Mouse (Mus musculus): Measurements from ENCODE around the gene Nlrp6. TPM values are rescaled to one million over a fixed set of nuclear protein-coding genes. Genes with fewer than 3 reads are reported as not detected.
"Not testable (repeated sequence)": the region's sequence is repeated elsewhere in the genome, so short reads cannot be mapped to it uniquely, and the experiment has no call there.

Nlrp6 gene
- polyA plus RNA-seq, 1 experiment from 2014 or later = 0.18 TPM

GRCm38 (mm10) chr7:140968710-140969109 lies 48.0 kb downstream of the Nlrp6 start:
- WGBS = 18% methylated on average over 3 of the region's 3 CpGs
- not testable (repeated sequence) for H3K4me1 ChIP-seq (replicated peaks); ATAC-seq (ENCODE audit: low read depth); H3K27me3 ChIP-seq; H3K9me3 ChIP-seq; H3K27ac ChIP-seq (replicated peaks); H3K4me2 ChIP-seq; H3K4me3 ChIP-seq; H3K9ac ChIP-seq; H3K36me3 ChIP-seq

GRCm38 (mm10) chr7:140970931-140971330 lies 50.2 kb downstream of the Nlrp6 start:
- 48% methylated on average over 7 of the region's 7 CpGs for WGBS
- H3K4me1 ChIP-seq (replicated peaks) = peaks cover 10% of the 10 kb centered on the region

GRCm38 (mm10) chr7:140971479-140972171 lies 50.9 kb downstream of the Nlrp6 start:
- Histone ChIP-seq H3K27ac (replicated peaks) (no peak overlapping the region), H3K9ac (no peak overlapping the region), H3K27me3 (peaks cover 18% of the 10 kb centered on the region), H3K4me2 (no peak overlapping the region), H3K9me3 (no peaks in the 10 kb centered on the region), H3K4me3 (no peak overlapping the region), H3K4me1 (replicated peaks) (peaks cover 10% of the 10 kb centered on the region), H3K36me3 (no peaks in the 10 kb centered on the region)
- WGBS = 87% methylated on average over 8 of the region's 8 CpGs
- ATAC-seq (ENCODE audit: low read depth) = no peak

More at GRCm38 (mm10) chr7:140970931-140971330, 50.2 kb downstream of the Nlrp6 start:
- H3K9ac ChIP-seq = no peak overlapping the region
- no peak for ATAC-seq (ENCODE audit: low read depth)
- no peaks in the 10 kb centered on the region for H3K36me3 ChIP-seq
- H3K9me3 ChIP-seq = no peaks in the 10 kb centered on the region
- H3K4me3 ChIP-seq = no peak overlapping the region
- peaks cover 18% of the 10 kb centered on the region for H3K27me3 ChIP-seq
- no peak overlapping the region for H3K27ac ChIP-seq (replicated peaks)
- H3K4me2 ChIP-seq = no peak overlapping the region

DNA sequence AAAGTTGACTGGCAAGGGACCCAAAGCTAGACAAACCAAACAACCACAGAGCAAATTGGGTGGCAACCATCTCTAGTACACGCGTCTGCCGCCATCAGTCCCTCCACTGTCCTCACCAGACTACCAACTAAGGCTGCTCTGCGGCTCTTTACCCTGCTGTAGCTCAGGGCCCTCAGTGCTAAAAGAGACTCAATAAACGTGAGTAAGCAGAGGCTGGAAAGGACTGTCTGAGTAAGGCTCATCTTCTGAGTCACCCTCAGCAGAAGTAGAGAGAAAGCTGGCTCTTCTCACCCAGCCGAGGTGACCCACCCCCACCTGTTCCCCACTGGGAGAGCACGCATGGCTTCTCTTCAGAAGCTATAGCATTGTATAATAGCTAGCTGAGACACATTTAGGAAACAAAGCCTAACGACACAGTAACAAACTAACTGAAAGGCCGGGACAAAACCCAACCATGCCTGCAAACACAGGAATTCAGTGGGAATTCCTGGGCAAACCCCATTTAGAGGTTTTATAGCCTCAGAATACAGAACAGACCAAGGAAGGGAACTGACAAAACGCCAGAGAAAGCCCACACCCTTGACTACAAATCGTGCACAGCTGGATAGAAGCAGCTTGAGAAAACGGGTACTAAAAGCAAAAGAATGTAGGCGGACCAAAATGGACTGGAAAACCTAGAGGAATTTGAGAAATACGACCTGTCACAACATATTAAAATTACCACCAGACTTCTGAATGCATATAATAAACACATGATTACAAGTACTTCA lies 52.9 kb downstream of the Nlrp6 start:
- Histone ChIP-seq H3K27me3 (peaks cover 13% of the 10 kb centered on the region), H3K36me3 (no peaks in the 10 kb centered on the region), H3K4me2 (no peak overlapping the region), H3K9ac (no peak overlapping the region), H3K27ac (replicated peaks) (no peak overlapping the region), H3K9me3 (no peaks in the 10 kb centered on the region), H3K4me3 (no peak overlapping the region), H3K4me1 (replicated peaks) (peaks cover 5% of the 10 kb centered on the region)
- 10% methylated on average over 14 of the region's 14 CpGs for WGBS
- ATAC-seq (ENCODE audit: low read depth) = no peak

- Histone ChIP-seq H3K4me2 (no peak overlapping the region), H3K27me3 (peaks cover 9% of the 10 kb centered on the region), H3K9me3 (no peaks in the 10 kb centered on the region), H3K36me3 (no peaks in the 10 kb centered on the region), H3K4me3 (no peak overlapping the region), H3K27ac (replicated peaks) (no peak overlapping the region), H3K9ac (no peak overlapping the region), H3K4me1 (replicated peaks) (peaks cover 5% of the 10 kb centered on the region)
- 16% methylated on average over 9 of the region's 9 CpGs for WGBS
- no peak for ATAC-seq (ENCODE audit: low read depth)
Measured at GRCm38 (mm10) chr7:140974940-140975339, 54.2 kb downstream of the Nlrp6 start.

DNA sequence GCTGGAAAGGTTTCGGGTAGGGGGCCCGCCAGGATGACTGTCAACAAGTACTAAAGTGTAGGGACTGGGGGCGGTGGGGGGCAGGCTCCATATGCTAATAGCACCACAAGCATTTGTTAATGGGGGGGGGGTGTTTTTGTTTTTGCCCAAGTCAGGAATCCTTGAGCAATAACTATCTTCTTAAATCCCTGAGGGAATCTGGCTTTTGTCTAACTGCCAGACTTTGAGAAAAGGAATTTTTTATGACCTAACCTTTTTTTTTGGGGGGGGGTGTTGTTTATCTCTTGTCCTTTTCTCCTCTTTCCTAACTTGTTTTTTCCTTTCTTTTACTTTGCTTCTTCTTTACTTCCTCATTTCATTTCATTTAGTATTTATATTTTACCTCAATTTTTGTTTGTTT lies 54.8 kb downstream of the Nlrp6 start:
- peaks cover 9% of the 10 kb centered on the region for H3K27me3 ChIP-seq
- H3K27ac ChIP-seq (replicated peaks) = no peak overlapping the region
- 20% methylated on average over 3 of the region's 3 CpGs for WGBS
- no peak overlapping the region for H3K4me2 ChIP-seq
- no peak overlapping the region for H3K4me3 ChIP-seq
- no peaks in the 10 kb centered on the region for H3K9me3 ChIP-seq
- peaks cover 5% of the 10 kb centered on the region for H3K4me1 ChIP-seq (replicated peaks)
- no peak overlapping the region for H3K9ac ChIP-seq
- no peaks in the 10 kb centered on the region for H3K36me3 ChIP-seq
- ATAC-seq (ENCODE audit: low read depth) = no peak

GRCm38 (mm10) chr7:140976720-140977119 lies 56.0 kb downstream of the Nlrp6 start:
- WGBS = 91% methylated on average over 9 of the region's 9 CpGs
- H3K27ac ChIP-seq (replicated peaks); ATAC-seq (ENCODE audit: low read depth); H3K27me3 ChIP-seq; H3K4me2 ChIP-seq; H3K9me3 ChIP-seq; H3K36me3 ChIP-seq; H3K9ac ChIP-seq; H3K4me3 ChIP-seq; H3K4me1 ChIP-seq (replicated peaks): not testable (repeated sequence)

Other genes with a start within 250 kb of the Nlrp6 start
- not detected in 2 replicates for gene Olfr45, start 239.0 kb upstream of the Nlrp6 start, polyA plus RNA-seq (2015; fragmentation: Nextera tagmentation; extraction: Ambion mirVana)
- not detected in 2 replicates for gene Olfr541, start 223.6 kb upstream of the Nlrp6 start, polyA plus RNA-seq (2015; fragmentation: Nextera tagmentation; extraction: Ambion mirVana)
- not detected in 2 replicates for gene Cyp2e1, start 157.2 kb upstream of the Nlrp6 start, polyA plus RNA-seq (2015; fragmentation: Nextera tagmentation; extraction: Ambion mirVana)
- 0.13 and 0.41 TPM in 2 replicates for gene Syce1, start 133.1 kb upstream of the Nlrp6 start, polyA plus RNA-seq (2015; fragmentation: Nextera tagmentation; extraction: Ambion mirVana)
- 21.5 and 24.8 TPM in 2 replicates for gene Zfp941, start 98.7 kb upstream of the Nlrp6 start, polyA plus RNA-seq (2015; fragmentation: Nextera tagmentation; extraction: Ambion mirVana)
- not detected in 2 replicates for gene Urah, start 85.9 kb upstream of the Nlrp6 start, polyA plus RNA-seq (2015; fragmentation: Nextera tagmentation; extraction: Ambion mirVana)
- not detected in 2 replicates for gene Scgb1c1, start 75.4 kb upstream of the Nlrp6 start, polyA plus RNA-seq (2015; fragmentation: Nextera tagmentation; extraction: Ambion mirVana)
- gene Odf3, start 73.1 kb upstream of the Nlrp6 start, polyA plus RNA-seq (2015; fragmentation: Nextera tagmentation; extraction: Ambion mirVana) = not detected in 2 replicates
- 1.4 TPM in 1 of 2 replicates, not detected in the other for gene Gm45785, start 64.6 kb upstream of the Nlrp6 start, polyA plus RNA-seq (2015; fragmentation: Nextera tagmentation; extraction: Ambion mirVana)
- 99.1 and 107 TPM in 2 replicates for gene Ric8a, start 63.9 kb upstream of the Nlrp6 start, polyA plus RNA-seq (2015; fragmentation: Nextera tagmentation; extraction: Ambion mirVana)
- 42.4 and 48.1 TPM in 2 replicates for gene Bet1l, start 63.3 kb upstream of the Nlrp6 start, polyA plus RNA-seq (2015; fragmentation: Nextera tagmentation; extraction: Ambion mirVana)
- 258 and 283 TPM in 2 replicates for gene Psmd13, start 38.9 kb upstream of the Nlrp6 start, polyA plus RNA-seq (2015; fragmentation: Nextera tagmentation; extraction: Ambion mirVana)
- gene Sirt3, start 38.6 kb upstream of the Nlrp6 start, polyA plus RNA-seq (2015; fragmentation: Nextera tagmentation; extraction: Ambion mirVana) = 42.3 and 46.8 TPM in 2 replicates
- gene Cox8b, start 20.5 kb upstream of the Nlrp6 start, polyA plus RNA-seq (2015; fragmentation: Nextera tagmentation; extraction: Ambion mirVana) = 0.91 TPM in 1 of 2 replicates, not detected in the other
- gene Pgghg, start 20.5 kb downstream of the Nlrp6 start, polyA plus RNA-seq (2015; fragmentation: Nextera tagmentation; extraction: Ambion mirVana) = 7.6 and 8.2 TPM in 2 replicates
- gene Ifitm5, start 29.4 kb downstream of the Nlrp6 start, polyA plus RNA-seq (2015; fragmentation: Nextera tagmentation; extraction: Ambion mirVana) = 1.4 and 2.1 TPM in 2 replicates
- not detected in 2 replicates for gene Gm45717, start 35.0 kb downstream of the Nlrp6 start, polyA plus RNA-seq (2015; fragmentation: Nextera tagmentation; extraction: Ambion mirVana)
- 271 and 311 TPM in 2 replicates for gene Ifitm2, start 35.1 kb downstream of the Nlrp6 start, polyA plus RNA-seq (2015; fragmentation: Nextera tagmentation; extraction: Ambion mirVana)
- gene Ifitm1, start 46.3 kb downstream of the Nlrp6 start, polyA plus RNA-seq (2015; fragmentation: Nextera tagmentation; extraction: Ambion mirVana) = 20.3 and 26.7 TPM in 2 replicates
- 35.9 and 40.0 TPM in 2 replicates for gene Ifitm3, start 89.9 kb downstream of the Nlrp6 start, polyA plus RNA-seq (2015; fragmentation: Nextera tagmentation; extraction: Ambion mirVana)
- gene Ifitm6, start 97.0 kb downstream of the Nlrp6 start, polyA plus RNA-seq (2015; fragmentation: Nextera tagmentation; extraction: Ambion mirVana) = 0.63 and 0.81 TPM in 2 replicates
- not detected in 2 replicates for gene Gm17387, start 108.2 kb downstream of the Nlrp6 start, polyA plus RNA-seq (2015; fragmentation: Nextera tagmentation; extraction: Ambion mirVana)
- 39.2 and 41.0 TPM in 2 replicates for gene B4galnt4, start 140.2 kb downstream of the Nlrp6 start, polyA plus RNA-seq (2015; fragmentation: Nextera tagmentation; extraction: Ambion mirVana)
- gene Pkp3, start 157.3 kb downstream of the Nlrp6 start, polyA plus RNA-seq (2015; fragmentation: Nextera tagmentation; extraction: Ambion mirVana) = 0.38 and 1.2 TPM in 2 replicates
- 1.5 and 3.5 TPM in 2 replicates for gene Sigirr, start 179.7 kb downstream of the Nlrp6 start, polyA plus RNA-seq (2015; fragmentation: Nextera tagmentation; extraction: Ambion mirVana)
- 0.27 TPM in 1 of 2 replicates, not detected in the other for gene Ano9, start 196.9 kb downstream of the Nlrp6 start, polyA plus RNA-seq (2015; fragmentation: Nextera tagmentation; extraction: Ambion mirVana)
- gene Ptdss2, start 201.5 kb downstream of the Nlrp6 start, polyA plus RNA-seq (2015; fragmentation: Nextera tagmentation; extraction: Ambion mirVana) = 63.5 and 77.7 TPM in 2 replicates

All from neural tube, embryonic 13.5 days (tissue).